Mouse (Mus musculus) left cerebral cortex, postnatal 10 days (tissue): Measurements from ENCODE around the gene Tvp23a. TPM values are rescaled to one million over a fixed set of nuclear protein-coding genes. Genes with fewer than 3 reads are reported as not detected.
A peak's percentile ranks its signal among the peaks of the same experiment; 100 is the strongest.

Source experiments
- DNase-seq, 2 experiments: peaks; one replicate each; pipeline ENCODE4 v3.0.0; 2021 to 2022; ENCODE audit warnings: low spot score in 2 of 2, mixed read lengths in 1 of 2; ENCODE audit errors: extremely low spot score in 1 of 2
- intact Hi-C: fragments of 180-260 bp; cut with DNase I; formaldehyde crosslinking; loops from one replicate; pipeline ENCODE4 v1.15.1; 2025
- total RNA-seq, 2 experiments: library from RNA; stranded (reverse); gene quantifications; 2 replicates each; pipeline ENCODE4 v1.2.3; 2021

Tvp23a gene
- total RNA-seq, 2 experiments from 2014 or later, result 38.5 to 39.7 TPM

GRCm38 (mm10) chr16:10415976-10416375 is 31.2 kb downstream of the Tvp23a start:
- DNase-seq, result peak in 1 of 2 experiments; percentile 61

GRCm38 (mm10) chr16:10411764-10412746 is 35.1 kb downstream of the Tvp23a start, which contains the start of gene Nubp1:
TSS of gene Nubp1 (plus strand) at chr16:10411948.
- intact Hi-C loops, result loop anchor here (5.0 kb wide), 1 partner anchor 335 kb away; no protein-coding TSS in a partner anchor
- DNase-seq, result peak; percentile 89 to 95

More at GRCm38 (mm10) chr16:10415976-10416375, 31.2 kb downstream of the Tvp23a start:
- intact Hi-C loops, result loop anchor here (2.0 kb wide), 1 partner anchor 105 kb away; no protein-coding TSS in a partner anchor

- intact Hi-C loops, result loop anchor here (5.0 to 10.0 kb wide), 4 partner anchors 117 to 1514 kb away; no protein-coding TSS in a partner anchor
- peak; percentile 76 to 80 for DNase-seq
Measured at GRCm38 (mm10) chr16:10399160-10399559, 48.0 kb downstream of the Tvp23a start.

- DNase-seq, result no peak
- intact Hi-C loops, result loop anchor here (5.0 to 10.0 kb wide), 4 partner anchors 116 to 1514 kb away; no protein-coding TSS in a partner anchor
Measured at GRCm38 (mm10) chr16:10398755-10399154, 48.4 kb downstream of the Tvp23a start.

- intact Hi-C loops, result loop anchor here (5.0 to 10.0 kb wide), 4 partner anchors 113 to 1510 kb away; no protein-coding TSS in a partner anchor
- peak in 1 of 2 experiments; percentile 59 for DNase-seq
Measured at GRCm38 (mm10) chr16:10394699-10395540, 52.2 kb downstream of the Tvp23a start, which contains the start of gene Tekt5. TSS of gene Tekt5 (minus strand) at chr16:10395490.

- intact Hi-C loops, result loop anchor here (10.0 kb wide), 1 partner anchor 1508 kb away; no protein-coding TSS in a partner anchor
- peak in 1 of 2 experiments; percentile 6 for DNase-seq
Measured at GRCm38 (mm10) chr16:10392587-10392986, 54.6 kb downstream of the Tvp23a start.

GRCm38 (mm10) chr16:10388634-10389365 is 58.4 kb downstream of the Tvp23a start:
- DNase-seq, result peak in 1 of 2 experiments; percentile 12

GRCm38 (mm10) chr16:10385261-10385660 is 61.9 kb downstream of the Tvp23a start:
- no peak for DNase-seq
- intact Hi-C loops, result no loop called here

More at GRCm38 (mm10) chr16:10388634-10389365, 58.4 kb downstream of the Tvp23a start:
- intact Hi-C loops, result no loop called here

- intact Hi-C loops, result no loop called here
Measured at GRCm38 (mm10) chr16:10384544-10384943, 62.6 kb downstream of the Tvp23a start.

GRCm38 (mm10) chr16:10384060-10384497 is 63.1 kb downstream of the Tvp23a start:
- intact Hi-C loops, result no loop called here
- no peak for DNase-seq

More at GRCm38 (mm10) chr16:10384544-10384943, 62.6 kb downstream of the Tvp23a start:
- no peak for DNase-seq

GRCm38 (mm10) chr16:10379531-10379930 is 67.6 kb downstream of the Tvp23a start:
- intact Hi-C loops, result no loop called here
- DNase-seq, result no peak

GRCm38 (mm10) chr16:10377286-10377685 is 69.9 kb downstream of the Tvp23a start:
- DNase-seq, result no peak
- intact Hi-C loops, result no loop called here

GRCm38 (mm10) chr16:10374254-10375011 is 72.7 kb downstream of the Tvp23a start:
- DNase-seq, result peak; percentile 17 to 68

GRCm38 (mm10) chr16:10372372-10372771 is 74.8 kb downstream of the Tvp23a start:
- no peak for DNase-seq
- intact Hi-C loops, result no loop called here

More at GRCm38 (mm10) chr16:10374254-10375011, 72.7 kb downstream of the Tvp23a start:
- intact Hi-C loops, result no loop called here
